Mouse (Mus musculus) cortical plate, adult 2 months (tissue): ENCODE results near the gene Palm.

Source experiments
- CTCF ChIP-seq: fragments of 200-500 bp; IDR thresholded peaks from 2 replicates; pipeline ENCODE4 v1.5.1; 2011; ENCODE audit warnings: mild to moderate bottlenecking, control low read depth, low read length; ENCODE audit not compliant: insufficient read depth; ENCODE audit errors: extremely low read depth
- POLR2A ChIP-seq: fragments of 200-500 bp; IDR thresholded peaks from 2 replicates; pipeline ENCODE4 v1.6.1; 2011; ENCODE audit warnings: mild to moderate bottlenecking, low read length, control low read depth; ENCODE audit not compliant: insufficient read depth; ENCODE audit errors: extremely low read depth

DNA sequence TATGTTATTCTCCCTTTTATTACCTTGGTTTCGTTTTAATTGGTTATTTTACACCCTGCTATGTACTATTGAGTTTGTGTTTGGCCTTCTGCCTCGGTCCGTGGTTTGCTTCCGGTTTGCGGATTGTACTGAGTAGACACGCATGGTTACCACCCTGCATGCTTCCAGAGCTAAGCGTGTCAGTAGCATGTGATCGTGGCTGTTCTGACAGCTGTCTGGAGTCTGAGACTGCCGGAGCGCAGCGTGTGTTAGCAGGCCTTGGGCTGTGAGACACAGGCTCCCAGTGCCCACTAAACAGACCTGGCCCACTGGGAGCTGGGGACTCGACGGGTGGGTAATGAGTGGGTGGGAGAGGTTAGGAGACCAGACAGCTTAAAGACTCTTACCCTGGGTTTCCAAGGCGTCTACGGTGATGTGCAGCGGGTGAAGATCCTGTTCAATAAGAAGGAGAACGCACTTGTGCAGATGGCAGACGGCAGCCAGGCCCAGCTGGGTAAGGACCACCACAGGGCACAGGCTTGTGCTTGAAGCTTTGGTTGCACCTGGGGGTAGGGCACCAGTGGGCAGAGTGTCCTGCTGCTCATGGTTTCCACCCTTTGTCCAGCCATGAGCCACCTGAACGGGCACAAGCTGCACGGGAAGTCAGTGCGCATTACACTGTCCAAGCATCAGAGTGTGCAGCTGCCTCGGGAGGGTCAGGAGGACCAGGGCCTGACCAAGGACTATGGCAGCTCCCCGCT, 68.8 kb downstream of the Palm start:
- no peak for TF ChIP-seq CTCF
- no peak for TF ChIP-seq POLR2A
